Mouse (Mus musculus) liver, embryonic 16.5 days (tissue): ENCODE measurements around the gene Zfp146. TPM values are rescaled to one million over a fixed set of nuclear protein-coding genes. Genes with fewer than 3 reads are reported as not detected.

ENCODE experiments used
- ATAC-seq: fragments of 200-750 bp; cut with Nextera tagmentation; 2 replicates; pipeline ENCODE4 v1.8.0; 2017; ENCODE audit warnings: low read depth, mild to moderate bottlenecking, moderate number of reproducible peaks, moderate library complexity
- H3K27ac ChIP-seq: fragments of 300-500 bp; sonication (generic); 2 replicates; pipeline ENCODE4 v1.5.1; 2014; ENCODE audit warnings: mild to moderate bottlenecking, low read length
- H3K27me3 ChIP-seq: fragments of 300-500 bp; sonication (generic); 2 replicates; pipeline ENCODE4 v1.6.1; 2014; ENCODE audit warnings: low read depth, low read length, mixed read lengths; ENCODE audit not compliant: control insufficient read depth, insufficient read depth
- H3K36me3 ChIP-seq: fragments of 300-500 bp; sonication (generic); 2 replicates; pipeline ENCODE4 v1.6.1; 2014; ENCODE audit warnings: mild to moderate bottlenecking; ENCODE audit not compliant: control insufficient read depth, insufficient read depth
- H3K4me1 ChIP-seq: fragments of 300-500 bp; sonication (generic); 2 replicates; pipeline ENCODE4 v1.6.1; 2014; ENCODE audit warnings: low read depth, low read length, mixed read lengths; ENCODE audit not compliant: control insufficient read depth
- H3K4me2 ChIP-seq: fragments of 300-500 bp; sonication (generic); 2 replicates; pipeline ENCODE4 v1.6.1; 2014; ENCODE audit warnings: low read depth, low read length, mixed read lengths
- H3K4me3 ChIP-seq: fragments of 300-500 bp; sonication (generic); 2 replicates; pipeline ENCODE4 v1.5.1; 2014; ENCODE audit warnings: low read depth, mild to moderate bottlenecking, low read length
- H3K9ac ChIP-seq: fragments of 300-500 bp; sonication (generic); 2 replicates; pipeline ENCODE4 v1.6.1; 2014; ENCODE audit warnings: low read depth, low read length
- H3K9me3 ChIP-seq: fragments of 300-500 bp; sonication (generic); replicated peaks from 2 replicates; pipeline ENCODE4 v1.6.1; 2016; ENCODE audit warnings: low read length; ENCODE audit not compliant: control insufficient read depth
- WGBS: fragments of 180-500 bp; shearing (Covaris S2); extraction: QIAGEN DNeasy Blood & Tissue Kit; methylation state at CpG from one replicate; pipeline ENCODE4 v1.1.7; 2014; ENCODE audit not compliant: insufficient replicate concordance; 5-methylcytosine and 5-hydroxymethylcytosine counted together
- polyA plus RNA-seq: library from polyadenylated mRNA; unstranded; fragments of >200 nt; fragmentation: Nextera tagmentation; extraction: Ambion mirVana; gene quantifications from 2 replicates; pipeline ENCODE4 v1.2.1, GENCODE M21; 2015

Gene Zfp146
- polyA plus RNA-seq, 1 experiment from 2014 or later = 3.7 TPM

GRCm38 (mm10) chr7:30155507-30155906 is 14.0 kb downstream of the Zfp146 start:
- H3K9me3 ChIP-seq = peaks cover 26% of the 10 kb centered on the region
- peaks cover 44% of the 10 kb centered on the region for H3K36me3 ChIP-seq
- no peak overlapping the region for H3K9ac ChIP-seq
- H3K27me3 ChIP-seq = no peaks in the 10 kb centered on the region
- no peak overlapping the region for H3K4me3 ChIP-seq
- H3K4me2 ChIP-seq = no peak overlapping the region
- H3K4me1 ChIP-seq = no peaks in the 10 kb centered on the region
- no peak for ATAC-seq
- WGBS = 86% methylated on average over 3 of the region's 3 CpGs
- H3K27ac ChIP-seq = no peak overlapping the region

DNA sequence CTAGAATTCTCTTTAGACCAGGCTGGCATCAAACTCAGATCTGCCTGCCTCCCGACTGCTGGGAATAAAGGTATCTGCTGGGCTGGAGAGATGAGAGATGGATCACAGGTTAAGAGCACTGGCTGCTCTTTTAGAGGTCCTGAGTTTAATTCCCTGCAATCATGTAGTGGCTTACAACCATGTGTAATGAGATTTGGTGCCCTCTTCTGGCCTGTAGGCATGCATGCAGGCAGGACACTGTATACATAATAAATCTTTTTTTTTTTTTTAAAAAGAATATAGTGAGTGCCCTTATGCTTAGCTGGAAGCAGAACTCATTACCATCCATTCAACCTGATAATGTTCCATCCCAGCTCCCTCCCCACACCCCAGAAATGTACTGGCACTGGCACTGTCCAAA is 15.5 kb downstream of the Zfp146 start:
- Histone ChIP-seq H3K4me2 (no peak overlapping the region), H3K27ac (no peak overlapping the region), H3K4me1 (no peaks in the 10 kb centered on the region), H3K27me3 (no peaks in the 10 kb centered on the region), H3K9me3 (peaks cover 33% of the 10 kb centered on the region), H3K36me3 (peaks cover 41% of the 10 kb centered on the region), H3K4me3 (no peak overlapping the region), H3K9ac (no peak overlapping the region)
- no peak for ATAC-seq
- WGBS = 74% methylated on average over 1 of the region's 1 CpGs

DNA sequence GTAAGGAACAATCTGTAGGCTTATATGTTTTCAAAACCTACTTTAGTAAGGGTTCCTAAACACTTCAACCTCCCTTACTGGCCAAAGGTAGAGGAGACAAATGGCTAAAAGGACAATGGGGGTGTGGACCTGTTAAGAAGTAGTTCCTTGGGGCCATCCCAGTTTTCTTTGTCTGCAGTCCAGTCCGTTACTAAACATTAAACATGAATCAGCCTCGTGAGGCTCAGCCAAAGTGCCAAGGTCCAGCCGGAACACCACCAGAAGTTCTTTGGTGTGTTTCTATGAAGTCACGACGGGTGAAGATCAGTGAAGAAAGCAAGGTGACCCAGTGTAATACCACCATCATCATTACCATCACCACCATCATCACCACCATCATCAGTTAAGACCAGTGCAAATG is 22.5 kb downstream of the Zfp146 start:
- Histone ChIP-seq H3K4me2 (no peak overlapping the region), H3K27me3 (no peaks in the 10 kb centered on the region; the same call in 1 of the 2 replicates), H3K4me1 (no peaks in the 10 kb centered on the region), H3K36me3 (peaks cover 23% of the 10 kb centered on the region), H3K9ac (no peak overlapping the region), H3K4me3 (no peak overlapping the region), H3K27ac (no peak overlapping the region), H3K9me3 (peaks cover 18% of the 10 kb centered on the region)
- WGBS = 79% methylated on average over 5 of the region's 5 CpGs
- no peak for ATAC-seq

GRCm38 (mm10) chr7:30143555-30144209 is 25.9 kb downstream of the Zfp146 start:
- no peaks in the 10 kb centered on the region for H3K4me1 ChIP-seq
- H3K9me3 ChIP-seq = no peaks in the 10 kb centered on the region; the same call in 1 of the 2 replicates
- peak overlapping the region; percentile 51 for H3K4me2 ChIP-seq
- no peak overlapping the region for H3K27ac ChIP-seq
- no peaks in the 10 kb centered on the region; the same call in 1 of the 2 replicates for H3K27me3 ChIP-seq
- WGBS = 2% methylated on average over 35 of the region's 35 CpGs
- H3K36me3 ChIP-seq = peaks cover 4% of the 10 kb centered on the region
- H3K9ac ChIP-seq = peak overlapping the region; percentile 29
- peak overlapping the region; percentile 49 for H3K4me3 ChIP-seq
- peak; percentile 77 for ATAC-seq

DNA sequence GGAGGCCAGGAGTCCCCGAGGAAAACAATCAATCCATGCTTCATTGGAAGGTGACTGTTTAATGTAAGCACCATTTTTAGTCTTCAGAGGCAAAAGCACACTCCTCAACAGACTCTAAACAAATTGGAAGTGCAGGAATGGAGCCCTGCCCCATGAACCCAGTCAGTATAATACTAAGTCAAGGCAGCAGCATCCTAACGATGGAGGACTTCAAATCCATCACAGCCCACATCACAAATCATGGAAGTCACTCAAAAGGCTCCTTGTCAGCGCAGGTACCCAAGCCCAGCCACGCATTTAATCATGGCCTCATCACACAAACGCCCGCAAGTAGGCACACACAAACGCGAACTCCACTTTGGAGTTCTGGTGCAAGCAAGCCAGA is 26.4 kb downstream of the Zfp146 start:
- no peak overlapping the region for H3K27ac ChIP-seq
- H3K9ac ChIP-seq = peak overlapping the region; percentile 29; the same call in 1 of the 2 replicates
- H3K4me3 ChIP-seq = peak overlapping the region; percentile 49
- H3K27me3 ChIP-seq = no peaks in the 10 kb centered on the region; the same call in 1 of the 2 replicates
- H3K4me2 ChIP-seq = peak overlapping the region; percentile 51
- ATAC-seq = no peak
- 11% methylated on average over 8 of the region's 8 CpGs for WGBS
- H3K36me3 ChIP-seq = peaks cover under 1% of the 10 kb centered on the region; the same call in 1 of the 2 replicates
- H3K4me1 ChIP-seq = no peaks in the 10 kb centered on the region
- no peaks in the 10 kb centered on the region for H3K9me3 ChIP-seq

DNA sequence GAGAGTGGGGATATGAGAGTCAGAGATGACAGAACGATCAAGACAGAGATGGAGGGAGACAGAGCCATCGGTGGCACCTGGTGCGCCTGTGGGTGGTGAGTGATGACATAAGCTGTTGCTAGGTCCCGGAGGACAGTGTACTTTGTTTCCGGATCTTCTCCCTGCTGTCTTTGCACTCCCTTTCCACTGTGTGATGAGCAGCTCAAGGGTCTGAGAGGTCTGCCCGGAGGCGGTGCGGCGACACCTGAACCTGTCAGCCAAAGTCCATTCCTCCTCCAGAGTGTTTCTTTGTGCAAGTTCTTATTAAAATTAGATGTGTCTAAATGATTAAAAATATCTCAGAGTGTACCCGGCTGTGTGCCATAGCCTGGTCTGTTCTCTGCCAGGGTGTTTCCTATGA is 32.7 kb downstream of the Zfp146 start:
- no peak for ATAC-seq
- Histone ChIP-seq H3K9ac (no peak overlapping the region), H3K27ac (no peak overlapping the region), H3K4me3 (no peak overlapping the region), H3K36me3 (peaks cover 12% of the 10 kb centered on the region), H3K4me1 (no peaks in the 10 kb centered on the region), H3K27me3 (no peaks in the 10 kb centered on the region), H3K9me3 (no peaks in the 10 kb centered on the region), H3K4me2 (no peak overlapping the region)
- WGBS = 83% methylated on average over 10 of the region's 10 CpGs

- H3K27ac ChIP-seq = no peak overlapping the region
- H3K4me3 ChIP-seq = no peak overlapping the region
- peaks cover 19% of the 10 kb centered on the region for H3K36me3 ChIP-seq
- H3K4me2 ChIP-seq = no peak overlapping the region
- H3K9ac ChIP-seq = no peak overlapping the region
- H3K9me3 ChIP-seq = no peaks in the 10 kb centered on the region
- no peak for ATAC-seq
- no peaks in the 10 kb centered on the region for H3K27me3 ChIP-seq
- no peaks in the 10 kb centered on the region for H3K4me1 ChIP-seq
- WGBS = 70% methylated on average over 4 of the region's 4 CpGs
Observed at GRCm38 (mm10) chr7:30132396-30132795, 37.2 kb downstream of the Zfp146 start.

- Histone ChIP-seq H3K27me3 (no peaks in the 10 kb centered on the region), H3K9ac (no peak overlapping the region), H3K27ac (no peak overlapping the region), H3K9me3 (no peaks in the 10 kb centered on the region), H3K4me2 (no peak overlapping the region), H3K4me1 (no peaks in the 10 kb centered on the region), H3K36me3 (peaks cover 19% of the 10 kb centered on the region), H3K4me3 (no peak overlapping the region)
- no peak for ATAC-seq
- WGBS = 63% methylated on average over 8 of the region's 8 CpGs
Observed at GRCm38 (mm10) chr7:30129900-30130299, 39.6 kb downstream of the Zfp146 start.

DNA sequence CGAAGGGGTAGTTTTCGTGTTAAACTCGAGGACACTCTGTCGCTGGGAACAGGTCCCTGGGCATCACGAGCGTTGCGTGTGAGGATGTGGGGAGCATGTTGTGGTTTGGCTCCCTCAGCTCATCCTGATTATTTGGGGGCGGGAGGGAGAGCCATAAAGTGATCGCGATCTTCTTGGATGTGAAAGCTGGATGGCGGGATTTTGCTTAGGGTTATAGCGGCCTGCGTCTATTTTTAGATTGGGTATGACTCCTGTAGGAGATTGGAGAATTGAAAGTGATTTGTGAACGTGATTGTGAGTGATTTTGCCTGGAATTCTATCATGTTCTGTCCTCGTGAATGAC is 47.4 kb downstream of the Zfp146 start:
- Histone ChIP-seq H3K27ac (no peak overlapping the region; the same call in 1 of the 2 replicates), H3K27me3 (no peaks in the 10 kb centered on the region), H3K4me2 (peak overlapping the region; percentile 98), H3K4me1 (peaks cover 4% of the 10 kb centered on the region), H3K9ac (peak overlapping the region; percentile 69), H3K36me3 (no peaks in the 10 kb centered on the region), H3K9me3 (no peaks in the 10 kb centered on the region; the same call in 1 of the 2 replicates), H3K4me3 (peak overlapping the region; percentile 80)
- 4% methylated on average over 15 of the region's 15 CpGs for WGBS
- ATAC-seq = no peak
